Mouse (Mus musculus) megakaryocyte, embryonic 14.5 days (primary cell): Measurements from ENCODE around the gene Zfp692.

Experiments used
- FLI1 ChIP-seq: IDR thresholded peaks from 2 replicates; pipeline ENCODE4 v1.6.1; 2012; ENCODE audit warnings: low read length, inconsistent platforms, mixed read lengths
- GATA1 ChIP-seq: IDR thresholded peaks from 3 replicates; pipeline ENCODE4 v1.6.1; 2012; ENCODE audit warnings: mixed read lengths, low read length, inconsistent platforms, borderline replicate concordance

GRCm38 (mm10) chr11:58315536-58316168, 8.8 kb downstream of the Zfp692 start:
- TF ChIP-seq GATA1, result no peak
- TF ChIP-seq FLI1, result no peak
